Mouse (Mus musculus) c-Kit-negative CD71-positive TER-119-positive erythroid progenitor cells, embryonic 14.5 days (primary cell): Measurements from ENCODE around the gene 2310030G06Rik.

Experiments used
- DNase-seq: peaks from one replicate; pipeline ENCODE4 v3.0.0-alpha.2; 2013; ENCODE audit warnings: low read depth, low spot score

2310030G06Rik gene

DNA sequence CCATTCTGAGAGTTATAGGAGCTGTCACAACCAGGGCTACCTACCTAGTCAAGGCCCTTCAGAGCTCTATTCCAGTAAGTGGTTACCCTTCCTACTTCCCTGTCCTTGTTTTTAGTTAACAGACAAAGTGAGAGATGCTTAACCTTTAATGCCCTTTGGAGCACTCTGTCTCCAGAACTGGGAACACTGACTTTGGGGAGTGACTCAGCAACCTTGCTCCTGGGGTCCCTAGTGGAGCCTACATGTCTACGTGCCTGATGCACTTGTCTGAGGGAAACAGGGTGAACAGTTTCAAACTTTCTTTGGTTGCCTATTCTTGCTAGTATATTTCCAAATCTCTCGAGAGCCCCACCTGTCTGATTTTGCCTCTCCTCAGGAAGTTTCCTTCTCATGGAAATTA is 3.6 kb downstream of the 2310030G06Rik start:
- no peak for DNase-seq

DNA sequence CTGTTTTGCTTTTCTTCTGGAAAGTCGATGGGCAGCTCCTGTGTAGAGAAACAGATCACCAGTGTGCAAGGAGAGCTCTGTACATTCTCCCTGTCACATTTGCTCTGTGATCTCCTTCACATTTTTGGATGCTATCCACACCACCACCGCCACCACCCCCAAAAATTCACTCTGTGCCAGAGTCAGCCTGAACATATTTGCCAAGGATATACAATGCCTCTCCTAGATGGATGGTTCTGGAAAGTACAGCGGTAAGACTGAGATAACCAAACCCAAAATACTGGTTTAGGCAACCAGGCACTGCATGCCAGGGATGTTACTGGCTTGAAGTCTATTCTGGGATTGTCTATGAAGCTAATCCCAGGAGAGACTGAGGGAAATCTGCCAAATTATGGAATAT is 4.1 kb downstream of the 2310030G06Rik start:
- DNase-seq: no peak

DNA sequence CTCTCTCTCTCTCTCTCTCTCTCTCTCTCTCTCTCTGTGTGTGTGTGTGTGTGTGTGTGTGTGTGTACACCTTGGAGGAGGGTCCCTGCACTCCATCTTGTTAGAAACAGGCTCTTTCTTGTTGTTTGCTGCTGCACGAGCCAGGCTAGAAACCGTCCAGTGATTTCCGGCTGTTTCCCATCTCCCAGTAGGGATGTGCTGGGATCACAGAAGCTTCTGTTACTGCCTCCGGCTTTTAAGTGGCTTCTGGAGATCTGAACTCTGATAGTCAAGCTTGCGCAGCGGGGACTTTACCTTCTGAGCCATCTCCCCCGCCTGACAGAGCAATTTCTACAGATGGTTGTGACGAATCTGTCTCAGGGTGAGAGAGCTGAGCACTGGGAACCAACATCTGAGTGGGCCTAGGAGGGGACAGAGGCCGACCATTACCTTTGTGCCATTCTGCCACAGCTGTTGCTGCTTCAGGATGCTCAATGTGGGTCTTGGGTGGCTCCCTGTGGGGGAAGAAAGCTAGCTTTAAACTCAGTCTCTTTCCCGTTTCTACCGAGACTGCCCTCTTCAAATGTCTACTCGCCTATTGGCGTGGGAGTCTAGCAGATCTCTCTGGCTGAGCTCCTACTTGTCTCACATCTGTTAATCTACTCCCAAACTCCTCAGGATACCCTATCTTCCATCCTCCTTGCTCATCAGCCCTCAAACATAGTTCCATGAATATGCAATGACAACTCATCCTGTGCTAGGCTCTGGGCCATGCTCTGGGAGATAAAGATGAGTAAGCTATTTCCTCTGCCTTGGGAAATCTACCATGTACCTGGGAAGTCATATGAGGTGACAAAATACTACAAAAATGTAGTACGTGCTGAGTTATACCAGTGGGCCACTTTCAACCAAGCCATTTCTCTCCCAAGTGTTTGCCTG is 5.2 kb downstream of the 2310030G06Rik start:
- DNase-seq: no peak

DNA sequence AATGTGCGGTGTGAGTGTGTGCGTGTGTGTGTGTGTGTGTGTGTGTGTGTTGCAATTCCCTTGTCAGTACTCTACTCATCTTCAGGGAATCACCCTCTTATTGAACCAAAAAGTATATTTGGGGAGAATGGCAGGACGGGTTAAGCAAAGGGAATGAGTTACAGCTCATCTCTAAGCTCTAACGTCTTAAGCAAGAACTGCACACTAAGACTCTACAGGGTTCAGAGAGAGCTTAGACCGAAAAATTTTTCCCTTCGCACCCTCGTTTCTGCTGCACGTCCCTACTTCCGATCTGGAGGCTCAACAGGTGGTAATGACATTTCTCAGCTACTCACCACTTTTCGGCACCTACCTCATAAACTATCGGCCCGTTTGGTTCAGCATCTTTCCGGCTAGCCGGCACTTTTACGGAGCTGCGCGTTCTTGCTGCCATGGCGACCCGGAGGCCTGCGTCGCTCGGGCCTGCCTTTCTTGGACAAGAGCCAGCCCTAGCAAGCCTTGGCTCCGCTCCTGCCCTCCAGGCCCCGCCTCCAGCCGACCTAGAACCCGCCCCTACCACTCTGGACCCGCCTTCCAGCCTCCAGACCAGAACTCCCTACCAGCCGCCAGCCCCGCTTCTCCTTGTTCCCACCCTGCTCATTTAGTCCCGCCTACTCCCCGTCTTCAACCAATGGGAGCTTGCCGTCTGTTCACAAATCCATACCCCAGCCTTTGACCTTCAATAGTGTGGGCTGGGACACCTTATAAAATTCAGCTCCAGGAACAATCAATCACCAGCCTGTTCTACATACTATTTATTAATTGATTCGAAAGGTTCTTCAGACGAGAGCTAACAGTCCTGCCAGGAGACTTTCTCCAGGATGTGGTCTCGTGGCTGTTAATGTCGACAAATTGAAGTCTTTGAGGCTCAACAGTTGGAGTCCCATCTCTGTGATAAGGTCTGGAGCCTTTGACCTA is 7.1 kb downstream of the 2310030G06Rik start, which contains the start of gene Dixdc1:
Gene Dixdc1 (minus strand): TSS at position 604 of the 957 bp plus-strand sequence.
- DNase-seq: peak; percentile 46

DNA sequence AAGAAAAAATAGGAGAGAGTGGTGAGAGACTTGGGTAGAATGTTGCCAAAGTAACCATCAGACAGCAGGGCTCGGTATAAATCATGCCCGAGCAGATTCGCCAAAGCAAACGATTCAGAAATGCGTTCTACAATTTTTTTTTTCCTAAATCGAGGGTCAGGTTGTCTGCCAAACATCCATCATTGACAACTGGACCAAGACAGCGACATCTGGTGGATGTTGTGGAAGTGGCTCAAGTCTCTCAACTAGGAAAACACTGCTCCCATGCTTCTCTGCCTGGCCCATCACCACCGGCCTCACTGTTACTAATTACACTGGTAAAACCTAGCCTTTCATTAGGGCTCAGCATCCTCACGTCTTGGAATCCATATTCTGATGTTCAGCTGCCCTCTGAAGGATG is 11.3 kb downstream of the 2310030G06Rik start:
- DNase-seq: peak; percentile 5

DNA sequence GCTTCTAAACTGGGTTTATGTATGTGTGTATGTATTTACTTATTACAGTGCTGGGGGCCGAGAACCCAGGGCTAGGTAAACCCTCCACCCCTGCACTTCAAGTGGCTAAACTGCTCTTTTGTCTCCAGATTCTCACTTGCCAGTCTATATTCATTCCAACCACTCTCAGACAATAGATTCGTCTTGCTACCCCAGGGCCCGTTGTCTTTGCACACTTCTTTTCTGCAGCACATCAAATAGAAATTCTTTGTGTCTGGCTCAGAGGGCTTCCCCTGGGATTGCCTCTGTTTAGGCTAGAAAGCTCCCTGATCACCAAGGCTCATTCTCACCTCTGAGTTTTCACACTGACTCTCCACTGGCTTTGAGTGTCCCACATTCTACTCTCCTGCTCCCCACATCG is 13.8 kb downstream of the 2310030G06Rik start:
- DNase-seq: no peak

DNA sequence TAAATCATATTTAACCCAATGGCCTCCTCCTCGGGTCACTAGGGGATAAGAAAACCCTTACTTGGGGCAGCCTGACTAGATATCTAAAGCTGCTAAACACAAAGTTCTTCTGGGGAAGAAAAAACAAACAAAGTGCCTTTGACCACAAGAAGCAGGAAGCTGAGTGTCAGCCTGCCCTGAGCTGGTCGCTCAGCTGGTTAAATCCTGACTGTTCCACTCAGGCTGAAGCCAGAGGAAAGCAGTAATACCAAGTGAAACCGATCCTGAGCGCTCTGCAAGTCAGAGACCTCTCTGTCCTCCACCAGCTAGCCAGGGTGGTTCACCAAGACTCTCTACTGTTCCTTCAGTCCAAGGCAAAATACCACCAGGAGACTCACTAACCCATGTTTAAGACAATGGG is 16.7 kb downstream of the 2310030G06Rik start:
- no peak for DNase-seq

DNA sequence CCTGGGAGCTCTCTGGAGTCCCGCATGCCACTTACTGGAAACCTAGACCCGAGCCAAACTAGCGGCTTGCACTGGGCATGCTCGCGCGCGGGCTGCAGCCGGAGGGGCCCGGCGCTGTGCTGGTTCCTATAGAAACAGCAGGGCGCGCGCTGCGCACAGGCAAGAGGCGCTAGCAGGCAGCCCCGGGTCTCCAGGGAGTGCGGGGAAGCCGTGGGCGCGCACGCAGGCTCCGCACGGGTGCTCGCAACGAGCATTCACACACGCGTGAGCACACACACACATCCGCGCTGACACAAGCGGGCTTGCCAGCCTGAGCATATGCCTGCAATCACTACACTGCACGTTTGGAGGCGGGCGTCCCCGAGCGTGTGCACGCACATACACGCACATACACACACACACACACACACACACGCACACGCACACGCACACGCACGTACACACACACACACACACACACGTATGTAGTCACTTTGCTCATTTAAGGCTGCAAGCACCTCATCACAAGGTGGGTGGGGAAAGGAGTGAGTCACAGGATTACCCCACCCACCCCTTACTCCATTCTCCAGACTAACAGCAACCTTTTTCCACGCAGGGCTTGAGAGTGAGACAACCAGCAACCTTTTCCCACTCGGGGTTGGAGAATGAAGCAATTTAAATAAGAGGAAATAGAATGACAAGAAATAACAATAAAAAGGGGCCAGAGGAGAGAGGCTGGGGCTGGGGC is 18.2 kb downstream of the 2310030G06Rik start:
- no peak for DNase-seq

DNA sequence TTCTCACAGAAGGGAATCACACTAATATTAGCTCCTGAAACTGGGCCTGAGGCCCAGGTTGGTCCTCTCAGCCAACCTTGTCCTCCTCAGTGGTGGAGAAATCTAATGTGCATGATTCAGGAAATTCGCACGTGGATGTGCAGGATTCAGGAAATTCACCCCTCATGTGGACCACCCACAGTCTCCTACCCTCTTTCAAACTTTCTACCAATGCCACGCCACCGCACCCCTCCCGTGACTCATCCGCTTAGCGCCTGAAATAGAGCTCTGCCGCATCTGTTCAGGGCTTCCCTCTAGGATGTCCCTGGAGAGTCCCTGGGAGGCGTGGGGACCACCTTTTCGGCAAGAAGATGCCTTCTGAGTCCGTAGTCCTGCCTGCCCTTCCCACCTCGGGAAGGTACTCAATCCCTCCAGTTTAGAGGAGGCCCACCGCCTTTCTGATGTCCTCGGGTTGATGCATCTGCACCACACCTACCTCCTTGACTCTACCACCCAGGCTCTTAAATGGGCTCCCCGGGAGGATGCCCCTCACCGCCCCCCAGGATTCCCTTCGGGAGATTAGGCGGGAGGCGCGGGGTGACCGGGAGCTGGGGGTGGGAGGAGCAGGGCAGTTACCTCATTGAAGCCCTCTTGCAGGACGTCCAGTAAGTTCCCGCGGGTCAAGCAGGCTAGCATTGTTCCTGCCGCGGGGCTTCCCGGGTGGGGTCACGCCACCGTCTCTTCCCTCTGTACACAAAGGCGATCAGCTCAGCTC is 19.0 kb downstream of the 2310030G06Rik start:
- DNase-seq: no peak

DNA sequence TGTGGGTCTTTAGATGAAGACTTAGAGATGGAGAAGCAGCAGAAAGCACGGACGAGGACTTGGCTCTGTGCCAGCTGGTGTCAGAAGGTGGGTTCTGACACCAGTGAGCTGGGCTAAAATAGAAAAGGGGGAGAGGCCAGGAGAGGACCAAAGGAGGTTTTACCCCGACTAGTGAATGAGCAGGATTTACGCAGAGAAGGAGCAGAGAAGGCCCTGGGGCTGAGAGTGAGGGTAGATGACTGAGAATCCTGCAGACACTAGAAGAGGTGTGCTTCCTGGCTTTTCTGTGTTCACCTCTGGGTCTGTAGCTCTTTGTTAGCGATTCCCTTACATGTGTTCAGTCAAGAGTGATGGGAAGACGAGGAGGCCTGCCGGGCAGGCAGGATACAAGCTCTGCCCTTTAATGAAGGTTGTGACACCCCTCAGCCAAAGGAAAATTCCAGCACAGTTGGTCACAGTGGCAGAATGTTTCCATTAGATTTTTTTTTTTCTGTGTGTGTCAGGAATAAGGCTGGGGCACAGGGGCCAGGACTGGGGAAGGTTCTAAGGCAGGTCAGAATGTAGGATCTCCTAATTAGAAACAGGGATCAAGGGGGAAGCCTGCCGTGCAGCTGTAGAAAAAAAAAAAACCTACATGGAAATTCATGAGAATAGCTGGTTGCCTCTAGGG is 20.3 kb downstream of the 2310030G06Rik start:
- DNase-seq: no peak

DNA sequence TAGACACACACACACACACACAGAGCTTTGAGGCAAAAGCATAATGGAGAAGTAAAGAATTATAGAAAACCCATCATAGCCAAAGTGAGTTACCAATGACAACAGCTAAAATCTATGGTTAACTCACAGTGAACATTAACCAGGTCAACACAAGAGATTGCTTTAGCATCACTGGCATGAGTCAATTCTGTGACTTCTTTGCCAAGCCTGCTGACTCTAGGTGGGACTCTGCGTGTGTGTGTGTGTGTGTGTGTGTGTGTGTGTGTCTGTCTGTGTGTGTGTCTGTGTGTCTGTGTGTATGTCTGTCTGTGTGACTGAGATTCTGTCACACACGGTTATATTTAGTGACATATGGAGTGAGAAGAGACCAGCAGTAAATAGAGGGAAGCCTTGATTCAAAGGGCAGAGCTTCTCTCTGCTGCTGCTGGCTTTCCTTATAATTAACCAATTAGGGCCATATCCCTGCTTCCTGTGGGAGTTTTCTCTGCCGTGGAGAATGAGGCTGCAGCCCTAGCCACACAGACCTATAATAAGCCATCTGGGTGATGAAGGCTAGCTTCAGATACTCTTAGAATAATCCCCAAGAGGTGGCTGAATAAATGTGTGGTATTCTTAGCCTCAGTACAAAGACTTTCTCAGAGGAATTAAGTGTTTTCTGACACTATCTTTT is 21.5 kb downstream of the 2310030G06Rik start:
- no peak for DNase-seq

DNA sequence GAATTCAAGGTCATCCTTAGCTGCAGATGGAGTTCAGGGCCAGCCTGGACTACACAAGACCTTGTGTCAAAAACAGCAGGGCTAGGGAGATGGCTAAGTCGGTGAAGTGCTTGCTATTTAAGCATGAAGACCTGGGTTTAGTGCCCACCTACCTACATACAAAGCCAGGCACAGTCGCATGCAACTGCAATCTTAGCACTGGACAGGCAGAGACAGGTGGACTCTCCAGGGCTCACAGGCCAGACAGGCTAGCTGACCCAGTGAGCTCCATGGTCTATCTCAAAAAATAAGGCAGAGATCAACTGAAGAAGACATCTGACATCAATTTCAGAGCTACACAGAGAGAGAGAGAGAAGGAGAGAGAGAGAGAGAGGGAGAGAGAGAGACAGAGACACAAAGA is 22.2 kb downstream of the 2310030G06Rik start:
- no peak for DNase-seq

DNA sequence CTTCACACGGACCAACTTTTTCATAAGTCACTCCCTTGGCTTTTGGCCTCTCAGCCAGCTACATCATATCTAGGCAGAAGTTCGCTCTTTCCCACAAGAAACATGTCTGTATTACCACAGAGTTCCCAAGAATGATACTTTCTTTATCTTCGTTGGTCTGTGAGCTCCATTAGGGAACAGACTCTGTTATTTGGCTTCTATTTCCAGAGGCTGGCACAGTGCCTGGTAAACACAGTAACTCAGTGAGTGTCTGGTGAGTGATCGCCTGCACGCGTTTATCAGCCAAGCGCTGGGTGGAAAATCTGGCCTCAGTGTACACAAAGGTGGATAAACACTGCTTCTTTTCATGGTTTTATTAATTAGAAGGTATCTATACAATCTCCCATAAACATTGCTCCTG is 22.9 kb downstream of the 2310030G06Rik start:
- DNase-seq: no peak

DNA sequence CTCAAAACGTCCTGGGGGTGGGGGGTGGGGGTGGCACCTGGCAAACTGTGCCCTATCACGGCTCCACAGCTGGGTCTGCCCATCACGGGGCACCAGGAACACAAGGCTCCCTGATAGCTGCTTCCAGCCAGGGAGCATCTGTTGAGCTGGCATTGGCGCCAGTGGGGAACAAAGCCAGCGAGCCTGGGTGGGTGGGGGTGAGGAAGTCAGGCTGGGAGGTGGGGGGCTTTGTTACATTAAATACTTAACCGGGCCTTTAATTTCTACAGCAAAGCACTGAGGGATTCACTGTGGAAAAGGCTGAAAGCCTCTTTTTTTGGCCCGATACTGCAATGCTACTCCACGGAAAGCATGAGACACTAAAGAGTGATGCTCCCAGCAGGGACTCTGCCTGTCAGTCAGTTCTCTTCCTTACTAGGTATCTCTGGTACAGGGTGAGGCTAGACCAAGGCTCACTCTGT is 23.9 kb downstream of the 2310030G06Rik start:
- no peak for DNase-seq

DNA sequence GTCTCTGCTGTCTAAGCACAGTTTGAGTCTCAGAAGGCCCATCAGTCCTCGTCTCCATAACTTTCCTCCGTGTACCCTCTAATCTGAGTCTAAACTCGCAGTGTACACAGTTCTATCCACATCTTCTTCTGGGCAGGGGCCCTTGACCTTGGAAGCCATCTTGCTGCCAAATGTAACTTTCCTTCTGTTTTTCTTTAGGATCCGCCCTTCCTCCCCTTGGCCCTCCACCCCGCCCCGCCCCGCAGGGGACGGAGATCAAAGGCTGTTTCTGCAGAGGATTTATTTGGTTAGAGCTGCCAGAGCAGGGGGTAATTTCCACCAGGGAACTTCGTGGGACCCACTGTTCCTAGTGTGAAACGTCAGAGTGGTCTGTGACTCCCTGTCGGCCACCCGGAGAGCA is 25.3 kb downstream of the 2310030G06Rik start:
- no peak for DNase-seq

DNA sequence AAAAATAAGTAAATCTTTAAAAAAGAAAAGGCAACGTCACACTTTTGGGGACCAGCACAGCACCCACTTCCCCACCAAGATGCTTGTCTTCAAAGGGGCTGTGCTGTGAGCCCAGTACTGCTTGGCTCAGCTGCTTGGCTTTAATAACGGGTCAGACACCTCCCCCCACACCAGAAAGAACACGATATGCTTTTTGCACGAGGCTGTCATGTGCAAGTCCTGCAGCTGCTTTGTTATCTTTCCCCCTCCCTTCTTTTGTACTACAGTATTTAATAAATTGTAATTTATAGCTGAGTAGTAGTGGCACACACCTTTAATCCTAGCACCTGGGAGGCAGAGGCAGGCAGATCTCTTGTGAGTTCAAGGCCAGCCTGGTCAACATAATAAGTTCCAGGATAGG is 27.5 kb downstream of the 2310030G06Rik start:
- DNase-seq: no peak

DNA sequence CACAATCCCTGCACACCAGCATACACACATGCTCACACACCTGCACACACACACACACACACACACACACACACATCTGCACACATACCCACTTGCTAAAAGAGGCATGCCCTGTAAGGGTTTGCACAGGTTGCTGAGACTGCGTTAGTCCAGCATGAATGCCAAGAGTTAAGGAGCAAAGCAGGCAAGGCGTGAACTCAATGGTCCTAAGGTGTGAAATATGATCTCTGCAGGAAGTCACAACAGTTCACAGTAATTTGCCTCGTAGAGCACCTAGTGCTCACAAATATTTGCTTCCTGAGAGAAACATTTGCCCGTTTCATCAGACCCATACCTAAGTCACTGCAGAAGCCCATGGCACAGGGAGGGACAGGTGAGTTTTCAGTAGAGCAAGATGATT is 32.1 kb downstream of the 2310030G06Rik start:
- DNase-seq: no peak

DNA sequence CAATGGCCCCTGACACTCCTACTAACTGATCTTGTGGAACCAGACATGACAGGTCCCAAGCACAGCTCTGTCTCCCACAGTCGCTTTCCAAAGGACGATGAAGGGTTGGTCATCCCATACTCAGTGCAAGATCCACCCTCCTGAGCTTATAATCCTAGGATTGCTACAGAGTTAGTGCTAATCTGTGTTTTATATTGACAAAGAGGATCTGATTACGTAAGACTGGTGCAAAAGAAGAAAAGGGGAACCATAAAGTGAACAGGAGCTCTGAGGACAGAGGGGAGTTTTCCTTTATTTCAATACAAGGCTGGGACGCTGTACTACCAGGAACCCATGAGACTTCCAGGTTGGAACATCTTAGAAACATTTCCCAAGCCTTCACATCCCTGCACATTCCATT is 35.0 kb downstream of the 2310030G06Rik start:
- DNase-seq: no peak

DNA sequence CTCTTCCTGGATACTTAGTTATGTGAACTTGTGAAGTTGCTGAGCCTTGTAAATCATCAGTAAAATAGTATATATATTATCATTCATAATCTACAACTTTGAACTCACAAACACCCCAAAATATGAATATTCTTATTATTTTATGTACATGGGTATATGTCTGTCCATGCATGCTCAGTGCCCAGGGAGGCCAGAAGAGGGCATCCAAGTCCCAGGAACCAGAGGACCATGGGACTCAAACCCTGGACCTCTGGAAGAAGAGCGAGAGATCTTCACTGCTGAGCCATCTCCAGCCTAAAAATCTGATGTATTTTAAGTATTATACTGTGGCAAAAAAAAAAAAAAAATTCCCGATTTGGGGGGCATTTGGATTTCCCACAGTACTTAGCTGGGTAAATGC is 37.2 kb downstream of the 2310030G06Rik start:
- DNase-seq: no peak

DNA sequence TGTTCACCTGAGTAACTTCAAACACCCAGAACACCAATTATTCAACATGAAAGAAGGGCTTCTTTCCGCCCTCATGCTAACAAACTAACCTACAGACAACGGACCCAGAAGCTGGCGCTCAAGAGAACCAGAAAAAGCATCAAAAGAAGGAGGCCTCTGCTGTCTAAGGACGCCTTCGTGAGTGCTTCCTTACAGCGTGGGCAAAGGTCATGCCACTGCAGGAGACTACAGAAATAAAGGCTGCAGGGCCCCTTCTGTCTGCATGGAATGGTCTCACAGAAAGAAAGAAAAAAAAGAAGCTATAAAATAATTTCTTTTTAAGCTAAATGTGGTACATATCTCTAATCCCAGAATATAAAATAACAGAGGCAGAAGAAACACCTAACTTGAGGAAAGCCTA is 41.4 kb downstream of the 2310030G06Rik start:
- no peak for DNase-seq
